Mouse (Mus musculus) left cerebral cortex, postnatal 4 days (tissue): Measurements from ENCODE around the gene Mical3. TPM values are rescaled to one million over a fixed set of nuclear protein-coding genes. Genes with fewer than 3 reads are reported as not detected.

Source experiments
- DNase-seq: peaks from one replicate; pipeline ENCODE4 v3.0.0-alpha.2; 2022
- intact Hi-C: fragments of 180-260 bp; cut with DNase I; formaldehyde crosslinking; loops from one replicate; pipeline ENCODE4 v1.15.1; 2025
- total RNA-seq, 2 experiments: library from RNA; stranded (reverse); gene quantifications; 2 replicates each; pipeline ENCODE4 v1.2.3; 2021

The Mical3 gene
- total RNA-seq, 2 experiments from 2014 or later: 149 to 156 TPM

GRCm38 (mm10) chr6:121087586-121088245, 43.1 kb downstream of the Mical3 start:
- DNase-seq: peak; percentile 34
- intact Hi-C loops: no loop called here

- intact Hi-C loops: no loop called here
- no peak for DNase-seq
Observed at GRCm38 (mm10) chr6:121087127-121087526, 43.7 kb downstream of the Mical3 start.

DNA sequence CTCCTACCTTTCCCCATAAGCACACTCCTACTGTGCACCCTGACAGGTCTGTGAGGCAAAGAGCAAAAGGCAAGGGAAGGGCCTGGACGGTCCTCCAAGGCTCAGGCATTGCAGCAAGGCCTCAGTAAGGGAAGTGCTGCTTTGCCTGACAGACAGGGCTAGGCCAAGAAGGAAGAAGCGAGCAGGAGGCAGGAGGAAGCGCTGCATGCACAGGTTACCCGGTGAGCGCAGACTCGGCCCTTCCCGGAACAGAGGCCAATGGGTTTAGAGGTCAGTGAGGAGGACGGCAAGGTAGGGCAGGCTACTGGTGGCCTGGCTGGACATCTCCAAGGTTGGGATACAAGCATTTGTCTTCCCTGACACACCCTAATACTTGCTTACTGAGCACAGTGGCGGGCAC, 44.6 kb downstream of the Mical3 start:
- intact Hi-C loops: no loop called here
- no peak for DNase-seq

DNA sequence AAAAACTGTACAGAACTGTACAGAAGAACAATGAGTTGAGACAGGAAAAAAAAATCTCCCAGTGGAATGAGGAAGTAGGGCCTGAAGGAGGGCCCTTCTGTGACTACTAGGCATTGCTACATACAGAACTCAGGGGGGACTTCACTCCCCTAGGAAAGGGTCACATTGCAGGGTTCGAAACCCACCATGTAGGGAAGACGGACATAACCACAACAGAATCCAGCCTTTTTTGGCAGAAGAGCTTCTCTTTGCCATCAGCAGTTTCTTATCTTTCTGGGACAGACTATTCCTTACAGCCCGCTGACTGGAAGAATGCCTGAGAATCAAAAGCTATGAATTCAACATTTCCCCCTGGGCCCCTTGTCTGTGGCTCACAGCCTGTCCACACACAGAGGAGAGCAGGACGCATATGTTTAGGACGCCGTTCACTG, 46.7 kb downstream of the Mical3 start:
- intact Hi-C loops: no loop called here
- DNase-seq: no peak

DNA sequence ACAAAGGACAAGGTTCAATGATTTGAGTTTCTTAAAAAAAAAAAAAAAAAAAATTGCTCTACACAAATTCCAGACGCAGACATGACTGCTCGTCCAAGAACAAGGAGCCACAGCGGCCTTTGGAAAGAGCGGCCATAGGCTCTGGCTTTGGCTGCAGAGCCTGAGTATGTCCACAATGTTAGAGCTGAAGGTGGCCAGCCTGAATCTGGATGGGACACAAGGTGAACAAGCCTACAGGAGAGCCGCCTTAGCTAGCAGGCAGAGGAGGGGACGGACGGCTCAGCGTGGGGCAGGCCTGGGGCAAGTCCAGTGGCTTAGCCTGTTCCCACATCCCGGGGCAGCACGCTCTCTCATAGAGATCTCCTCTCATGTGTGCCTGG, 48.7 kb downstream of the Mical3 start:
- no peak for DNase-seq
- intact Hi-C loops: no loop called here

- DNase-seq: peak; percentile 64
- intact Hi-C loops: no loop called here
Observed at GRCm38 (mm10) chr6:121081288-121082093, 49.3 kb downstream of the Mical3 start.

DNA sequence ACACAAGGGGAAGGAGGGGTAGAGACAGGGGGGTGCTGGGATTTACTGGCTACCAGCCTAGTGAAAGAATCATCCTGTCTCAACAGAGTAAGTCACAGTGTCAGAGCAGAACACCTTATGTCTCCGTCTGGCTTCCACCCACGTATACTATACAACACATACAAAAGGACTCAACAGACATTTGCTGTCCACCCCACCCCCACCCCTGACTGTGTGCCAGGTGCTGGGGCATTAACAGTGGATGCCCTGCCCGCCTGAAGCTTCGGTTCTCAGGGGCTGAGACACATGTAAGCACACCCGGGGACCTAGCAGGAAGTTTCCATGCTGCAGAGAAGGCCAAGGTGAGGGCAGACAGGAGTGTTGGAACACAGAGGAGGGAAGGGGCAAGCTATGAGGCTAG, 52.6 kb downstream of the Mical3 start:
- peak; percentile 34 for DNase-seq
- intact Hi-C loops: no loop called here

- no peak for DNase-seq
- intact Hi-C loops: no loop called here
Observed at GRCm38 (mm10) chr6:121076929-121077566, 53.8 kb downstream of the Mical3 start.

- intact Hi-C loops: no loop called here
- no peak for DNase-seq
Observed at GRCm38 (mm10) chr6:121075763-121076162, 55.0 kb downstream of the Mical3 start.

DNA sequence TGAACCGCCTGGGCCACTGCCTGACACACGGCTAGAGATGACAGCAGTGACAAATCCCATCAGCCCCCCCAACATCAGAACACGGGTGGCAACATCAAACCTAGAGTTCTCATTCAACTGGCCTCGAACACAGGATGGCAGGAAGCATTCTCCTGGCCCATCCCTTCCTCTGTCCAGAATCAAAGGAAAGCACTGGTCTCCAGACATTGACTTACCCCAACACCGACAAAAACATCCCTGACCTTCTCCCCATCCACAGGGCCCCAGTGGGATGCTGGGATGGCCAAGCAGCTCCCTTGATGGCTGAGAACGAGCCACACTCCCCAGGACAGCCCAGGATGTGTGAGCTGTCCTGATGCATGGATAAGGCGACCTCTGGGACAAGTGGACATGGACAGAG, 57.5 kb downstream of the Mical3 start:
- no peak for DNase-seq
- intact Hi-C loops: no loop called here

DNA sequence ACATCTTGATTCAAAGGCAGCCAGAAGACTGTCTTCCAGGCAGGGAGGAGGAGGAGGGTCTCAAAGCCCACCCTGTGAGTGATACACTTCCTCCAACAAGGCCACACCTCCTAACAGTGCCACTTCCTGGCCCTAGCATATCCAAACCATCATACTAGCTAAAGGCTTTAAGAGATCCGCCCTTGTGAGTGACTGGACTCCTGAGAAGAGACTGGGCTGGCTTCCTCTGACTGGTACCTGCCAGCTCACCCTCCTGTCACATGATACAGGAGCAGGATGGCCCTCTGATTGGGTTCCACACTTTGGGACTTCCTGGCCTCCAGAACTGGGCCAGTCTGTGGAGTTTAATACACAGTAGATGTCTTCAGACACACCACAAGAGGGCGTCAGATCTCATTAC, 58.2 kb downstream of the Mical3 start:
- intact Hi-C loops: no loop called here
- DNase-seq: no peak

DNA sequence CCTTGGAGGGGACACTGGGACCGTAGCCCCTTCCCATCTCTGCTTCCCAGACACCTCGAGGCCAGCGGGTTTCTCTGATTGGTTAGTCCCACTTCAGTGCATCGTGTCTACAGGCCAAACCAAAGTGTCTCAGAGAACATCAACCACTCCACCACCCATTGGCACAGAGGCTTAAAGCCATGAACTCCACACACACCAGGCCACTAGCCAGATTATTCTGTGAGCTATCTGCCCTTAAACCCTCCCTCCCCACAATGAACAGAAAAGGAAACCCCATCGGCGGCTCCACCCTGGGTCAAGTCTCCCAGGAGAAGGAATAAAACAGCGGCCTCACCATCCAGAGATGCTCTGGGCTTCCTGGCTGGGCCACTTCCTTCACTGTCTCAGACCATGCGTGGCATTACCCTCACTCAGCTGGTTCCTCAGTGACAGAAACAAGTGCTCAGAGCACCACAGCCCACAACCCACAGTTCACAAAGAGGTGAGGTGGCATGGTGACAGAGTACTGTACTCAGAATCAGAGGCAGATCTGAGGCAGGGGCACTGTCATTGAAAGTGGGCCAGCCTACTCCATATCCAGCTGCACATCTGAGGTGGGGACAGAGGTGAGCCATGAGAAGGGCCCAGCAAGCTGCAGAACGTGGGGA, 60.1 kb downstream of the Mical3 start:
- DNase-seq: no peak
- intact Hi-C loops: no loop called here

- intact Hi-C loops: no loop called here
- DNase-seq: no peak
Observed at GRCm38 (mm10) chr6:121069156-121069555, 61.6 kb downstream of the Mical3 start.

DNA sequence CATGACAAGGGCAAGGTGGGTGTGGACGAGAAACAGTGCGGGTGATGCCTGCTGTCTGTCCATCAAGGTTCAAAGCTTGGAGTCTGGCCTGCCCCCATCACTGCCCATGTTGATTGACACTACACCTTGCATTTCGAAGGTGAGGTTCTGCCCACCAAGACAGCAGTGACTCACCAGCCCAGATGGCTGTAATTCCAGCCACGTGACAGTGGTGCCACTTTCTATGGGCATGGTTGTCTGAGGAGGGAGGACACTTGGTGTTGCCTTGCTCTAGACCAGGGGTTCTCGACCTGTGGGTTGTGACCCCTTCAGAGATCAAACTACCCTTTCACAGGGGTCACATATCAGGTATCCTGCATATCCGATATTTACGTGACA, 62.7 kb downstream of the Mical3 start:
- no peak for DNase-seq
- intact Hi-C loops: no loop called here

DNA sequence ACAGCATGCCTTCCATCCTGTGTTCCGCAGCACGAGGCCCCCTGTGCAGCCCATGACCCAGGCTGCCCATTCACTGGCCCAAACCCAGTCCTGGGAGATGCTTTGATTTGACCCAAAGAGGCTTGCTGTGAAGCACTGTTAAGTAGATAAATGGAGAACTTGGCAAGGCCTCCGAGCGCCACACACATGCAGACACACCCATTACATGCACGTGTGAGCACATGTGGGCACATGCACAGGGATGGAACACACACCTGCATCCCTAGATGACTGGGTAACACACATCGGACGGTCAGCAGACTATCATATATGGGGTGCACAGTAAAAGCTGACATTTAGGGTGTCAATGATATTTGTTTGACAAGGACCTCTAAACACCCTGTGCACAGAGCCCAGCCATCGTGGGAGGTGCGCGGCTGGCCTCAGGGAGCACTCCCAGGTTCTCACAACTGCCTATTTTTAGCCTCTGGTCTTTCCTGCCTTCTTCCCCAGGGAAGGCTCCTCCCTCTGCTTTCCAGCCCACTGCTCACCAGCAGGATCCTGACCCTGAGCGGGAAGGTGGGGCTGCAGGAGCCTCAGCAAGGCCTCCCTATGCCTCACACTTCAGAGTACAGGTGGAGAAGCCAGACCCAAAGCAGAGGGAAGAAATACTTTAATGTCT, 63.2 kb downstream of the Mical3 start:
- intact Hi-C loops: no loop called here
- no peak for DNase-seq

GRCm38 (mm10) chr6:121066761-121067160, 64.0 kb downstream of the Mical3 start:
- DNase-seq: no peak
- intact Hi-C loops: no loop called here

GRCm38 (mm10) chr6:121064356-121065015, 66.3 kb downstream of the Mical3 start:
- peak; percentile 41 for DNase-seq
- intact Hi-C loops: no loop called here

GRCm38 (mm10) chr6:121063771-121064170, 67.0 kb downstream of the Mical3 start:
- intact Hi-C loops: no loop called here
- no peak for DNase-seq

- intact Hi-C loops: no loop called here
- no peak for DNase-seq
Observed at GRCm38 (mm10) chr6:121062891-121063408, 67.8 kb downstream of the Mical3 start.

- intact Hi-C loops: no loop called here
- DNase-seq: no peak
Observed at GRCm38 (mm10) chr6:121058039-121058438, 72.8 kb downstream of the Mical3 start.
